Mouse (Mus musculus) T-helper 17 cell (primary cell): ENCODE measurements around the gene Fam219a.

ENCODE experiments used
- in situ Hi-C, 2 experiments: fragments of 300-600 bp; cut with MboI, MseI; formaldehyde crosslinking; loops; 1 replicate in 1 of 2; 2 replicates in 1 of 2; pipeline ENCODE4 v1.15.1; 2025; ENCODE audit warnings: high pct_unique_total_duplicates in 2 of 2

Fam219a gene

DNA sequence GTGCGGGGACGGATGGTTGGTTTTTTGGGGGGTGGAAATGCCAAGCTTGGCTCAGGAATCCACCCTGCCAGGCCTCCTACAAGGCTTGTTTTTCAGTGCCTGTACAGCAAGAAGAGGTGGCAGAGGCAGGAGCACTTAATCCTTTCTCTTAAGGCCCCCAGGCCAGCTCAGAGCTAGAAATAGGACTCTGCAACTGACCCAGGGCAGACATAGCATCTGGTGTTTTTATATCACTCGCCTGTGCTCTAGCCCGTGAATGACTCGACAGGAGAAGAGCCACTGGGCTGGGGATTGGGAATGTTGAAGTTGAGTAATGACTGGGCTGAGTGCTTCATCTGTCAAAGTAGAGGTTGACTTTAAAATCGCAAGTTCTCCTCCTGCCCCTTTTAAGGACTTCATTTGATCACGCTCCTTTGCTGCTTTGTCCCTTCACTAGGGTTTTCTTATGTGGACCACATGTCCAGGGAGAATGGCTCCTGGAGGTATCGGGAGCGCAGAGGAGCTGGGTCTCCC is 91.6 kb downstream of the Fam219a start:
- in situ Hi-C loops: no loop called here

- in situ Hi-C loops: no loop called here
Measured at GRCm38 (mm10) chr4:41471384-41471689, 98.0 kb downstream of the Fam219a start.

- in situ Hi-C loops: no loop called here
Measured at GRCm38 (mm10) chr4:41470684-41471383, 98.5 kb downstream of the Fam219a start.

DNA sequence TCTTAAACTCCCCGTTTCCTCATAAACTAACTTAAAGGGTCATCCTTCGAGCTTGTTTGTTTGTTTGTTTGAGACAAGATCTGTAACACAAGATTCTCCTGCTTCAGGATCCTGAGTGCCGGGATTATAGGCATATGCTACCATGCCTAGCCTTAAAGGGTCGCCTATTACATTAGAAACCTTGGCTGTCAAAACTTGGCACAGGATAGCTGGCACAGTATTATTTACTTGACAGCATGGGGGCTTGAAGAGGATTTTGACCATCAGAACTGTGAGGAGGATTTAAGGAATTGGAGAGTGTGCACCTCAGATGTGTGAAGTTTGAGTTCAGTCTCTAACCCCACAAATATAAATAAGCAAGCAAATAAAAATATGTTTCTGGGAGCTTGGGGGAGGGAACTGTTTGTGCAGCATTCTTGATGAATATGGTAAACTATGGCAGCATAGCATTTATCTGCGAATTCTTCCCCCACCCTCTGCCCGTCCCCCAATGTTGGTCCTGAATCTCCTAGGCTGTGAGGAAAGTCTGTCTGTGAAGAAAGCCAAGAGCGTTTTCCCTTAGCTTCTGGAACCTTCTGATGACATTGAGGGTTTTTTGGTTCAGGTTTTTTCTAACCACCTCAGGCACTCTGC is 99.2 kb downstream of the Fam219a start:
- in situ Hi-C loops: no loop called here

- in situ Hi-C loops: no loop called here
Measured at GRCm38 (mm10) chr4:41469199-41469598, 100.1 kb downstream of the Fam219a start.

DNA sequence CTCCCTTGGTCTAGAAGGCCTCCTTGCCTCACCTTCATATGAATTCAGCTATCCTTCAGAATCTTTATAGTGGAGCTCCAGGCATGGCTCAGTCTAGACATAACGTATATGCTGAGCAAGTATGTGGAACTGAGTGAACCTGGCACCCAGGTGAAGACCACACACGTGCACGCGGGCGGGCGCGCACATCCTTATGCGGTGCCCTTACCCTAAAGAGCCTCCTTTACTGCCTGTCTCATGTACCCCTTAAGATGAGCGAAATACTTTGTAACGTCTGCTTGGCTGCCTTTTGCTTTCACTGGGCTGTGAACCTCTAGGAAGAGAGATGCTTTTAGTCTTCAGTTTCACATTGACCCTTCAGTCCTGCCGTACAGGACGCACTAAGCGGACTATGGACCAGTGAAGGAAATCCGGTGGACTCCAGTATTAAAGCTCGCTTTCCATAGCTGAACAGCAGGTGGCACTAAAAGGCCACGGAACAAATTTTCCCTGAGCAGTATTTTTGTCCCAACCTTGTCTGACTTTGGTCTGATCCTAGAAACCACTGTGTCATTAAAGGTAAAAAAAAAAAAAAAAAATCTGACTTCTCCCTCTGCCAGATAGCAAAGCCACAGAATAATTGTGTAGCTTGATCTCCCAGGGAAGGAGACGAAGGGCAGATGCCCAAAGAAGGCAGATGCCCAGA is 100.8 kb downstream of the Fam219a start:
- in situ Hi-C loops: no loop called here
